ENCODE assay signal across 11 mouse cellular contexts in genomic region chr10:53180751-53181151, GRCm38 (mm10).
DNase-seq lines count a peak whose midpoint lies in the region; ATAC-seq and TF ChIP-seq lines count a peak whose summit lies in the region.
"Had no signal": no experiment of that assay in that cellular context is flagged by ENCODE, and none has a peak within 500 bp of the region (broad histone marks: within the 10 kb centered on the region; RNA-seq: fewer than 3 reads in every experiment).

No protein-coding gene starts in this region.

- TF ChIP-seq EP300 in heart, postnatal 0 days (IDR thresholded peaks at IDR 0.05; ENCODE audit: low read depth) = no peak
- no peak for TF ChIP-seq EP300 in liver, postnatal 0 days (IDR thresholded peaks at IDR 0.05; ENCODE audit: low read depth)

- WGBS in kidney, postnatal 0 days = 45% methylated on average over 11 of the region's 11 CpGs
- 12% methylated on average over 11 of the region's 11 CpGs for WGBS in heart, postnatal 0 days
- WGBS in liver, postnatal 0 days (ENCODE audit: insufficient replicate concordance) = 22% methylated on average over 11 of the region's 11 CpGs
- WGBS in hindbrain, embryonic 14.5 days = 88% methylated on average over 11 of the region's 11 CpGs

- no peak overlapping the region for H3K9ac ChIP-seq in kidney, postnatal 0 days (ENCODE audit: low read depth, low read length)
- peak overlapping the region; percentile 36 for H3K9ac ChIP-seq in heart, postnatal 0 days (replicated peaks; ENCODE audit: low read depth, low read length)
- no peak overlapping the region for H3K9ac ChIP-seq in liver, postnatal 0 days (replicated peaks)
- no peak overlapping the region for H3K9ac ChIP-seq in hindbrain, embryonic 14.5 days

- H3K4me1 ChIP-seq in kidney, postnatal 0 days (replicated peaks; ENCODE audit: insufficient read depth, low read length) = no peaks in the 10 kb centered on the region; the same call in 1 of the 2 replicates
- peaks cover 19% of the 10 kb centered on the region for H3K4me1 ChIP-seq in heart, postnatal 0 days (ENCODE audit: control insufficient read depth, insufficient read depth)
- no peaks in the 10 kb centered on the region for H3K4me1 ChIP-seq in liver, postnatal 0 days (ENCODE audit: insufficient read depth)
- no peaks in the 10 kb centered on the region for H3K4me1 ChIP-seq in hindbrain, embryonic 14.5 days (replicated peaks; ENCODE audit: control insufficient read depth, insufficient read depth, low read length)

- DNase-seq in kidney, postnatal 0 days (ENCODE audit: low spot score) = peak; percentile 51
- DNase-seq in kidney, adult 8-10 months = no peak
- peak; percentile 70 for DNase-seq in heart, postnatal 0 days (ENCODE audit: low spot score)
- no peak for DNase-seq in liver, postnatal 0 days
- no peak for DNase-seq in T-cell, adult 2 months (ENCODE audit: low spot score)
- no peak for DNase-seq in hindbrain, embryonic 14.5 days (ENCODE audit: low spot score)
- no peak for DNase-seq in adrenal gland, postnatal 14 days
- DNase-seq: cerebellum, postnatal 36 days had no signal

- H3K4me3 ChIP-seq in kidney, postnatal 0 days (replicated peaks; ENCODE audit: low read depth, low read length) = no peak overlapping the region
- no peak overlapping the region for H3K4me3 ChIP-seq in heart, postnatal 0 days (ENCODE audit: low read depth, low read length)
- no peak overlapping the region for H3K4me3 ChIP-seq in liver, postnatal 0 days (ENCODE audit: low read depth, low read length)
- no peak overlapping the region for H3K4me3 ChIP-seq in hindbrain, embryonic 14.5 days (replicated peaks; ENCODE audit: low read length)

- TF ChIP-seq CTCF in kidney, postnatal 0 days (IDR thresholded peaks at IDR 0.05; ENCODE audit: low read depth) = no peak
- no peak for TF ChIP-seq CTCF in heart, postnatal 0 days (IDR thresholded peaks at IDR 0.05; ENCODE audit: low read depth)
- no peak for TF ChIP-seq CTCF in liver, postnatal 0 days (IDR thresholded peaks at IDR 0.05; ENCODE audit: low read depth)

- no peaks in the 10 kb centered on the region for H3K36me3 ChIP-seq in kidney, postnatal 0 days (ENCODE audit: insufficient read depth, low read length)
- no peaks in the 10 kb centered on the region for H3K36me3 ChIP-seq in heart, postnatal 0 days (replicated peaks; ENCODE audit: control insufficient read depth, insufficient read depth, low read length)
- no peaks in the 10 kb centered on the region for H3K36me3 ChIP-seq in liver, postnatal 0 days (replicated peaks; ENCODE audit: insufficient read depth, low read length)
- no peaks in the 10 kb centered on the region for H3K36me3 ChIP-seq in hindbrain, embryonic 14.5 days (replicated peaks; ENCODE audit: control insufficient read depth, insufficient read depth)

- peak overlapping the region; percentile 28; the same call in 1 of the 2 replicates for H3K4me2 ChIP-seq in kidney, postnatal 0 days (ENCODE audit: low read length)
- peak overlapping the region; percentile 27 for H3K4me2 ChIP-seq in heart, postnatal 0 days (ENCODE audit: low read depth, low read length)
- peak overlapping the region; percentile 36; the same call in 1 of the 2 replicates for H3K4me2 ChIP-seq in liver, postnatal 0 days (ENCODE audit: low read depth, low read length)
- H3K4me2 ChIP-seq in hindbrain, embryonic 14.5 days (replicated peaks) = no peak overlapping the region

- H3K27me3 ChIP-seq in kidney, postnatal 0 days (ENCODE audit: insufficient read depth, low read length) = no peaks in the 10 kb centered on the region
- H3K27me3 ChIP-seq in heart, postnatal 0 days (ENCODE audit: control insufficient read depth, insufficient read depth, low read length) = no peaks in the 10 kb centered on the region
- H3K27me3 ChIP-seq in liver, postnatal 0 days (ENCODE audit: insufficient read depth, low read length) = no peaks in the 10 kb centered on the region
- no peaks in the 10 kb centered on the region for H3K27me3 ChIP-seq in hindbrain, embryonic 14.5 days (ENCODE audit: control insufficient read depth, insufficient read depth, low read length)

- no peaks in the 10 kb centered on the region for H3K9me3 ChIP-seq in kidney, postnatal 0 days (replicated peaks; ENCODE audit: low read length)
- H3K9me3 ChIP-seq in heart, postnatal 0 days (replicated peaks; ENCODE audit: control insufficient read depth, low read length) = no peaks in the 10 kb centered on the region
- H3K9me3 ChIP-seq in liver, postnatal 0 days (ENCODE audit: low read length) = no peaks in the 10 kb centered on the region
- no peaks in the 10 kb centered on the region for H3K9me3 ChIP-seq in hindbrain, embryonic 14.5 days (ENCODE audit: control insufficient read depth, low read length)

- H3K27ac ChIP-seq in kidney, postnatal 0 days = peak overlapping the region; percentile 13; the same call in 1 of the 2 replicates
- H3K27ac ChIP-seq in heart, postnatal 0 days (ENCODE audit: low read depth) = peak overlapping the region; percentile 93
- H3K27ac ChIP-seq in liver, postnatal 0 days (ENCODE audit: low read depth) = no peak overlapping the region
- H3K27ac ChIP-seq in hindbrain, embryonic 14.5 days = no peak overlapping the region
- H3K27ac ChIP-seq: macrophage had no signal

- no peak for ATAC-seq in kidney, postnatal 0 days (replicated peaks; ENCODE audit: low FRiP score, low read depth)
- ATAC-seq in common myeloid progenitor, adult 5-6 weeks (replicated peaks; ENCODE audit: low read depth, poor library complexity, severe bottlenecking) = peak; percentile 94
- peak; percentile 18; the same call in 1 of the 2 replicates for ATAC-seq in heart, postnatal 0 days (ENCODE audit: insufficient read depth, low read depth)
- ATAC-seq in liver, postnatal 0 days = no peak
- no peak for ATAC-seq in hindbrain, embryonic 14.5 days (ENCODE audit: low FRiP score)
- ATAC-seq: inflammation-experienced regulatory T-cells, adult 6 months had no signal

Comparison
In these comparisons a context has a peak if more than half of its experiments do, and no peak if none do; other contexts are left out.
1. DNase-seq: peak in kidney, postnatal 0 days (single experiment) and heart, postnatal 0 days (single experiment); none in kidney, adult 8-10 months (0 of 2), liver, postnatal 0 days (single experiment), T-cell, adult 2 months (single experiment), hindbrain, embryonic 14.5 days (single experiment) and adrenal gland, postnatal 14 days (single experiment).
2. ATAC-seq: peak in common myeloid progenitor, adult 5-6 weeks (single experiment) and heart, postnatal 0 days (single experiment); none in kidney, postnatal 0 days (single experiment), liver, postnatal 0 days (single experiment) and hindbrain, embryonic 14.5 days (single experiment).
3. H3K27ac ChIP-seq: peak in kidney, postnatal 0 days (single experiment) and heart, postnatal 0 days (single experiment); none in liver, postnatal 0 days (single experiment) and hindbrain, embryonic 14.5 days (single experiment).